Mouse (Mus musculus) gastrocnemius, adult 8-10 months (tissue): Measurements from ENCODE around the gene Dkkl1. TPM values are rescaled to one million over a fixed set of nuclear protein-coding genes. Genes with fewer than 3 reads are reported as not detected.

ENCODE experiments used
- DNase-seq, 2 experiments: peaks; one replicate each; pipeline ENCODE4 v3.0.0; 2022; ENCODE audit warnings: low spot score in 2 of 2
- microRNA-seq: library from miRNA; unstranded; fragments of <30 nt; microRNA quantifications from one replicate; pipeline ENCODE4 v1.2.0, GENCODE M21; 2022
- total RNA-seq, 4 experiments: library from RNA; stranded (reverse); gene quantifications; 2 replicates each; pipeline ENCODE4 v1.2.4; 2022

Gene Dkkl1
- total RNA-seq, 4 experiments from 2014 or later, result not detected

GRCm38 (mm10) chr7:45169495-45169894 is 42.5 kb downstream of the Dkkl1 start:
- no peak for DNase-seq

- no peak for DNase-seq
Observed at GRCm38 (mm10) chr7:45168656-45169055, 43.3 kb downstream of the Dkkl1 start.

GRCm38 (mm10) chr7:45167761-45168445 is 44.0 kb downstream of the Dkkl1 start:
- DNase-seq, result no peak

GRCm38 (mm10) chr7:45166950-45167401 is 45.0 kb downstream of the Dkkl1 start:
- DNase-seq, result no peak

GRCm38 (mm10) chr7:45165701-45166100 is 46.2 kb downstream of the Dkkl1 start:
- no peak for DNase-seq

- DNase-seq, result no peak
Observed at GRCm38 (mm10) chr7:45164833-45165232, 47.1 kb downstream of the Dkkl1 start.

GRCm38 (mm10) chr7:45163735-45164490 is 48.0 kb downstream of the Dkkl1 start, which contains the start of gene Slc17a7:
Slc17a7 (plus strand) TSS chr7:45163949.
- DNase-seq, result no peak

GRCm38 (mm10) chr7:45162996-45163615 is 48.8 kb downstream of the Dkkl1 start:
- no peak for DNase-seq

GRCm38 (mm10) chr7:45162551-45162950 is 49.4 kb downstream of the Dkkl1 start:
- DNase-seq, result no peak

- peak; percentile 74 to 82 for DNase-seq
Observed at GRCm38 (mm10) chr7:45161612-45162473, 50.1 kb downstream of the Dkkl1 start.

- DNase-seq, result no peak
Observed at GRCm38 (mm10) chr7:45160866-45161265, 51.1 kb downstream of the Dkkl1 start.

GRCm38 (mm10) chr7:45160316-45160800 is 51.6 kb downstream of the Dkkl1 start:
- no peak for DNase-seq

- DNase-seq, result no peak
Observed at GRCm38 (mm10) chr7:45158991-45159390, 53.0 kb downstream of the Dkkl1 start.

Small RNA genes lying within 50 kb of the gene (microRNA-seq; reads per million reads assigned to microRNA genes)
- gene Mir7055, result not detected

Other genes starting within 250 kb of the Dkkl1 start
- 1 to 10 TPM in 1 of 4 experiments, under 1 TPM in 3; 0.61 to 1.3 (median 0.71) TPM for gene Cpt1c, start 237.3 kb downstream of the Dkkl1 start, total RNA-seq
- 100 to 1,000 TPM; 144 to 162 (median 152) TPM for gene Prmt1, start 225.6 kb downstream of the Dkkl1 start, total RNA-seq
- 10 to 100 TPM; 13.5 to 22.2 (median 17.9) TPM for gene Irf3, start 214.5 kb downstream of the Dkkl1 start, total RNA-seq
- gene Bcl2l12, start 213.4 kb downstream of the Dkkl1 start, total RNA-seq, result 10 to 100 TPM in 1 of 4 experiments, 1 to 10 TPM in 3; 8.2 to 13.0 (median 9.4) TPM
- 10 to 100 TPM; 43.2 to 50.7 (median 48.4) TPM for gene Scaf1, start 195.8 kb downstream of the Dkkl1 start, total RNA-seq
- gene Rras, start 194.2 kb downstream of the Dkkl1 start, total RNA-seq, result 10 to 100 TPM; 20.1 to 25.7 (median 21.3) TPM
- gene Prr12, start 159.3 kb downstream of the Dkkl1 start, total RNA-seq, result 10 to 100 TPM; 15.3 to 17.5 (median 15.9) TPM
- 10 to 100 TPM; 24.5 to 31.0 (median 28.2) TPM for gene Nosip, start 149.7 kb downstream of the Dkkl1 start, total RNA-seq
- 10 to 100 TPM in 2 of 4 experiments, 1 to 10 TPM in 2; 7.2 to 13.3 (median 10.6) TPM for gene Prrg2, start 149.5 kb downstream of the Dkkl1 start, total RNA-seq
- gene Rcn3, start 119.9 kb downstream of the Dkkl1 start, total RNA-seq, result 10 to 100 TPM in 1 of 4 experiments, 1 to 10 TPM in 3; 4.1 to 10.2 (median 7.5) TPM
- 10 to 100 TPM; 23.8 to 37.0 (median 30.0) TPM for gene Fcgrt, start 108.3 kb downstream of the Dkkl1 start, total RNA-seq
- 100 to 1,000 TPM; 471 to 554 (median 519) TPM for gene Rps11, start 87.7 kb downstream of the Dkkl1 start, total RNA-seq
- gene Rpl13a, start 83.4 kb downstream of the Dkkl1 start, total RNA-seq, result 100 to 1,000 TPM; 647 to 843 (median 690) TPM
- not detected for gene Gm45713, start 75.9 kb downstream of the Dkkl1 start, total RNA-seq
- gene Flt3l, start 75.7 kb downstream of the Dkkl1 start, total RNA-seq, result 1 to 10 TPM in 3 of 4 experiments, under 1 TPM in 1; 0.94 to 2.7 (median 2.3) TPM
- 10 to 100 TPM; 34.6 to 42.1 (median 38.3) TPM for gene Pih1d1, start 57.8 kb downstream of the Dkkl1 start, total RNA-seq
- 10 to 100 TPM; 10.4 to 16.9 (median 13.7) TPM for gene Aldh16a1, start 57.6 kb downstream of the Dkkl1 start, total RNA-seq
- under 1 TPM; 0.21 to 0.39 (median 0.31) TPM for gene Slc17a7, start 48.2 kb downstream of the Dkkl1 start, total RNA-seq
- not detected for gene Gfy, start 32.6 kb downstream of the Dkkl1 start, total RNA-seq
- gene Pth2, start 31.2 kb downstream of the Dkkl1 start, total RNA-seq, result not detected
- gene Ccdc155, start 7.3 kb downstream of the Dkkl1 start, total RNA-seq, result under 1 TPM in 1 of 4 experiments, not detected in 3; 0.25 TPM
- 1 to 10 TPM in 3 of 4 experiments, under 1 TPM in 1; 0.77 to 3.1 (median 1.7) TPM for gene Tead2, start 3.6 kb upstream of the Dkkl1 start, total RNA-seq
- gene Cd37, start 27.0 kb upstream of the Dkkl1 start, total RNA-seq, result 1 to 10 TPM in 3 of 4 experiments, under 1 TPM in 1; 0.15 to 2.0 (median 1.2) TPM
- gene Slc6a16, start 28.9 kb upstream of the Dkkl1 start, total RNA-seq, result not detected
- not detected for gene Slc6a21, start 65.4 kb upstream of the Dkkl1 start, total RNA-seq
- 10 to 100 TPM; 30.7 to 35.6 (median 32.0) TPM for gene Trpm4, start 121.6 kb upstream of the Dkkl1 start, total RNA-seq
- 100 to 1,000 TPM; 700 to 858 (median 833) TPM for gene Hrc, start 123.1 kb upstream of the Dkkl1 start, total RNA-seq
- under 1 TPM in 3 of 4 experiments, not detected in 1; 0.07 to 0.24 (median 0.09) TPM for gene Ppfia3, start 154.9 kb upstream of the Dkkl1 start, total RNA-seq
- not detected for gene Lin7b, start 158.4 kb upstream of the Dkkl1 start, total RNA-seq
- 10 to 100 TPM; 45.4 to 74.5 (median 59.9) TPM for gene Snrnp70, start 183.6 kb upstream of the Dkkl1 start, total RNA-seq
- gene Kcna7, start 193.5 kb upstream of the Dkkl1 start, total RNA-seq, result 10 to 100 TPM; 78.8 to 94.6 (median 88.3) TPM
- 1 to 10 TPM; 3.7 to 4.9 (median 4.3) TPM for gene Ntf5, start 201.5 kb upstream of the Dkkl1 start, total RNA-seq
- gene Lhb, start 208.7 kb upstream of the Dkkl1 start, total RNA-seq, result under 1 TPM in 2 of 4 experiments, not detected in 2; 0.46 to 0.61 TPM
- gene Gys1, start 222.7 kb upstream of the Dkkl1 start, total RNA-seq, result 100 to 1,000 TPM; 265 to 308 (median 299) TPM
- 10 to 100 TPM; 22.4 to 28.6 (median 24.0) TPM for gene Ruvbl2, start 225.9 kb upstream of the Dkkl1 start, total RNA-seq
- gene Ftl1, start 247.7 kb upstream of the Dkkl1 start, total RNA-seq, result 100 to 1,000 TPM in 3 of 4 experiments, 10 to 100 TPM in 1; 83.2 to 132 (median 121) TPM